Mouse (Mus musculus) cerebellum, adult 18-20 months (tissue): ENCODE data around the gene Krt6a.
"Not testable (repeated sequence)": the region's sequence is repeated elsewhere in the genome, so short reads cannot be mapped to it uniquely, and the experiment has no call there.

Source experiments
- DNase-seq, 2 experiments: peaks; one replicate each; pipeline ENCODE4 v3.0.0; 2021

Krt6a gene

GRCm38 (mm10) chr15:101694207-101694606 is at the start of gene Krt6a:
TSS of gene Krt6a (minus strand) at chr15:101694307.
- no peak for DNase-seq

GRCm38 (mm10) chr15:101742711-101743110 is 48.6 kb upstream of the Krt6a start, which contains the start of gene Krt71:
TSS of gene Krt71 (minus strand) at chr15:101743109.
- peak; percentile 61 to 67 for DNase-seq

DNA sequence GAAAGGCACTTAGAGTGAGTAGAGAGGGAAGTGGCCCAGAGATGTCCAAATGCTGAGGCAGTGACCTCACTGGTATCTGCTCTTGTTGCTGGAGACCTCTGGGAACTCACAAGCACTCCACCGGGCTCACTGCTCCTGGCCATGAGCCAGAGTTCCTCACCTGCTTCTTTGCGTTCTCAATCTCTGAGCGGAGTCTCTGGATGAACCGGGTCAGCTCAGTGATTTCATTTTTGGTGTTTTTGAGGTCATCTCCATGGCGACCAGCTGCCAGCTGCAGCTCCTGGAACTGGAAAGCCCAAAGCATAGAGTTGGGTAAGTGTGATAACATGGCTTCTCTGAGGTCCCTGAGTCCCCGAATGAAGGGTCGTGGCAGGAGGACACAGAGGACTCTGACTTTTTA is 43.7 kb upstream of the Krt6a start:
- DNase-seq: no peak

DNA sequence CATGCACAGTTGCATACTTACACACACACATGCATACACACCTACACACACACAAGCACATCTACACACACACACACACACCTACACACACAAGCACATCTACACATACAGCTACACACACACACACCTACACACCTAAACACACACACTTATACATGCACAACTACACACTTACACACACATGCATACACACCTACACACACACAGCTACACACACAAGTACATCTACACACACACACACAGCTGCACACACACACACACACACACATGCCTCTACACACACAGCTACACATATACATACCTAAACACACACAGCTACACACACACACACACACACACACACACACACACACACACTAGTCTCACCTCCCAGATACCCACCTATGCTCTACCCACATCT is 36.5 kb upstream of the Krt6a start:
- no peak for DNase-seq

DNA sequence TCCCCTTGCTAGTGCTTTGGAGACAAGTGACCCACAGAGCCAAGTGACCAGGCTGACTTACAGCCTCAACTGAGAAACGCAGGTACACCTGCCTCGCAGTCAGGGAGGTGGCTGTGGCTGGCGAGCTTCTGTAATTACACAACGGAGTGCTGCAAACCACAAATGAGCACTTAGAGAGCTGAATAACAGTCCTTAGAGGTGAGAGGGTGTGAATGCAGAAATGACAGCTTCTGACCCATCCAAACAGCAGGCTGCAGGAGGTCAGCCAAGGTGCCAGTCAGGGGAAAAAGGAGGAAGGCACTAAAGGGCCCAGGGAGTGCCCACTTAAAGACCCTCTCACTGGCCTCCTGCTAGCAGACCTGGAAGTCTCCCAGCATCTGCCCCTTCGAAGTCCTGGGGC is 30.6 kb upstream of the Krt6a start:
- no peak for DNase-seq

- no peak for DNase-seq
Observed at GRCm38 (mm10) chr15:101715831-101716230, 21.7 kb upstream of the Krt6a start.

GRCm38 (mm10) chr15:101714356-101714755 is 20.2 kb upstream of the Krt6a start:
- no peak for DNase-seq

DNA sequence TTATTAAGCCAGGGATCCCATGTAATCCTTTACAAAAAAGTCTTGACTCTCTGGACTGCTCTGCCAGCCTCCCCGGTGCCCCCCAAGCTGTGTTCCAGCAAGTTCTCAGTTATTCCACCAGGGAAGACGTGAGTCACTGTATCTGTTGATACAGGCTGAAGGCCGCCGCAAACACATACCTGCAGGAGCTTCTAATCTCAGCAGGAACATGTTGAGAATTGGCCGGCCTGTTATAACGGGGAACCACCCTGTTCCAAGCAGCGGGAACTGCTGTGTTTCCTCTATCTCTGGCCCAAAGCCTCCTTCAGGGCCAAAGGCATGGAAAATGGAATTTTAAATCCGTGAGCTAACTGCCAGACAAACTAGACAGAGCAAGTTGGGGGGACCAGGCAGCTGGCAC is 19.6 kb upstream of the Krt6a start:
- DNase-seq: no peak

DNA sequence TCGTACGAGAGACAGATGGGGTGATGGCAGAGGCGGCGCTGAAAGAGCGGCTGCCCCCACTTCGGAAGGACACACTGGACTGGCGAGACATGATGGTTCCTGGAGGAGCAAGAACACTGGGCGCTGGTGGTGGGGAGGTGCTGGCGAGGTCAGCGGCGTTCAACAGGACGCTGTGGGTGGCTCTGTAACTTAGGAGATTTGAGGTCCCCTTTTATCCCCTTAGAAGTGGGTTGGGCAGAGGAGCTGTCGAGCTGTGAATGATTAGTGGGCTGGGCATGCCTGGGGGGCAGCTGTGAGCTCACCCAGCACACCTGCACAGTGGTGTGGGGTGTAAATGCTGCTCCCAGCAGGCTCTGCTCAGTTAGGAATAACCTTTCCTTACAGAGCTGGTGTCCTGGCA is 18.6 kb upstream of the Krt6a start, which contains the start of gene Krt5:
TSS of gene Krt5 (minus strand) at position 179 of the 400 bp plus-strand sequence.
- no peak for DNase-seq

DNA sequence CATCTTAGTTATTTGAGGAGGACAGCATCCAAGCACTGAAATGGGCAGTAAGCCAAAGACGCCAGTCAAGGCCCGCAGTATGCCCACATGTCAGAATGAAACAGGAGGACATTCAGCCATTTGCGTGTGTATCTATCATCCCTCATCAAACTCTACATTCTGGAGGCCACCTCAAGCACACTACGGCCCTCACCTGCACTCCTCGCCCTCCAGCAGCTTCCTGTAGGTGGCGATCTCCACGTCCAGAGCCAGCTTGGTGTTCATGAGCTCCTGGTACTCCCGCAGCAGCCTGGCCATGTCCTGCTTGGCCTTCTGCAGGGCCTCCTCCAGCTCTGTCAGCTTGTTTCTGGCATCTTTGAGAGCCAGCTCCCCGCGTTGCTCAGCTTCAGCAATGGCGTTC is 14.6 kb upstream of the Krt6a start:
- DNase-seq: no peak

- no peak for DNase-seq
Observed at GRCm38 (mm10) chr15:101707454-101707853, 13.3 kb upstream of the Krt6a start.

DNA sequence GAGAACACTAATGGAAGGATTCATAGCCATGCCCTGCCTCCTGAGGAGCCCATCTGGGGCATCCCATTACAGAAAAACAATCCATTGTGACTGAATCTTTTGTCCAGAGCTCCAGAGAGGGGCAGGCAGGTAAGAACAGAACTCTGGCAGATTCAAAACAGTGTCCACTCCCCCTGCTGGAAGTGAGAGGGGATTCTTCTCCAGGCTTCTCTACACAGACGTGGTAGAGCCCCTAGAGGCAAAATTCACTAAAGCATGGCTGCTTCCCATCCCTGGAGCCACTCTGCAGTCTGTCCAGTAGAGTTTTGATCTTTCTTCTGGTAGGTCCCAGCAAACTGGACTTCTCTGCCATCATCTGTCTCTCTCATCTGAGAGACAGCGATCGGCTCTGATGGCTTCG is 10.0 kb upstream of the Krt6a start:
- DNase-seq: no peak

GRCm38 (mm10) chr15:101702380-101702779 is 8.3 kb upstream of the Krt6a start:
- DNase-seq: no peak

DNA sequence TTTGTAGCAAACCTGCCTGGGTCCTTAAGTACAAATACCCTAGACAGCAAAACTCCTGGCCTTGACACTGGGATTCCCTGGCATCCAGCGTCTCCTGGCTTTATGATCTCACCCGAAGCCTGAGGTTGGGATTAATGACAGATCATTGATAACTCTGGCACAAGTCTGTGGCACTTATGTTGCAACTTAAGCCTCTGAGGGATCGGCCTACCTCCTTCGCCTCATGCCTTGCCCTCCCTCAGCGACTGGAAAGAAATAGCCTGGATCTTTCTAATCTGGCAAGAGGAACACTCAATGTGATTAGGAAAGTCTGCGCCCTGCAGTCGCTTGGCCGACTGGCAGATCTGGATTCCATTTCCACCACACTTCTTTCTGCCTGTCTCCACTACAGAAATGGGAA is 5.8 kb upstream of the Krt6a start:
- no peak for DNase-seq

DNA sequence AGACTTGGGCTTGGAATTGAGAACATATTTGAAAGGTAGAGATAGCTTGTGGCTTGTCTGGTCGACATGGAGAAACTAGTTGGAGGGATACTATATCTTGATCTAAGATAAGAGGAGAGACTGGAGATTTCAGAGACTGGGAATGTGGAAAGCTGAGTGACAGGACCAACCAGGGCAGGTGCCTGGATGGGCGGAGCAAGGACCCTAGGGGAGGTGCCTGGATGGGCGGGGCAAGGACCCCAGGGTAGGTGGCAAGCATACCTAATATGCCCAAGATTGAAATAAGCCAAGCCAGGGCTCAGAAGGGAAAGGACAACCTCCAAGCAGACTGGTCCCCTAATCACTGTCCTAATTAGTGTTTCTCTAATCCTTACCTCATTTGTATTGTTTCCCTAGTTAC is 5.1 kb upstream of the Krt6a start:
- no peak for DNase-seq

- DNase-seq: no peak
Observed at GRCm38 (mm10) chr15:101697326-101698188, 3.5 kb upstream of the Krt6a start.

DNA sequence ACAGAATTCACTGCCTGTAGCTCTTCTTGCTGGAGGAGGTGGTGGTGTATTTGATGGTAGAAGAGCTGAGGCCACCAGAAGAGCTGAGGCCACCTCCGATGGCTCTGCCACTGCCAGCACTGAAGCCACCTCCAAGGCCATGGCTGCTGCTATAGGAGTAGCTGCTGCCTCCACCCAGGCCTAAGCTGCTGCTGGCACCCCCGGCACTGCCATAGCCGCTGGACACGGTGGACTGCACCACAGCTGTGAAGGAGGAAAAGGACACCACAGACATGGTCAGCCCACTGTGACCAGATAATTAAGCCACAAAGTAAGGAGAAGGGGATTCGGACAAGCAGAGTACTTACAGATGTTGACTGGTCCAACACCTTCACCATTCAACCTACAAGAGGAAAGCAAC is 3.6 kb downstream of the Krt6a start:
- DNase-seq: not testable (repeated sequence)

DNA sequence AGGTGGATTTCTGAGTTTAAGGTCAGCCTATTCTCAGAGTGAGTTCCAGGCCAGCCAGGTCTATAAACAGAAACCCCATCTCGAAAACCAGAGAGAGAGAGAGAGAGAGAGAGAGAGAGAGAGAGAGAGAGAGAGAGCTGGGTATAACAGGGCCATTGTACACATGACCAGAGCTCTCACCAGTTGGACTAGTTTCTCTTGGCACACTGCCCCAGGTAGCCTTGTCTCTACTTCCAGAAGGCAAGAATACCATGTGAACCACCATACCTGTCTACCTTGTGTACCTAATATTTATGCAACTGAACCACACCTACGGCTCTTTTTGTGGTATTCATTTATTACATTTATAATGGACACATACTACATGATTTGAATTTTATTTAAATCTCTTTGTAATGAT is 5.9 kb downstream of the Krt6a start:
- no peak for DNase-seq

GRCm38 (mm10) chr15:101680187-101680586 is 13.9 kb downstream of the Krt6a start, which contains the start of gene Krt6b:
TSS of gene Krt6b (minus strand) at chr15:101680287.
- DNase-seq: no peak

DNA sequence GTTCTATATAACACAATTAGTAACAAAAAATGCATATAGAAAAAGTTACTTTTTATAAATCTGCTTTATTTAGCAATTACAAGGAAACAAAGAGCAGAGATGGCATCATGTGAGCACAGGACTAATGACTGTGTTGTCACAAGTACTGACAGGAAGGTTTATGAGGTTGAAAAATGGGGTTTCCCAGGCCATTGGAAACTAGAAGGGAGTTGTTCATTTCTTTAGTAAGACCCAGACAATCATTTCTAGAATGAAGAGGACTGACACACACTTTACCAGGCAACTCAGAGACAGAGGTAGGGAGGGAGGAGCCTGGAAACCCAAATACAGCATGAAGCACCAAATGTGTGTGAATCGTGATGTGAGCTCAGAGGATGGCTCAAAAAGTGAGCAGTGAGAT is 18.1 kb downstream of the Krt6a start:
- DNase-seq: no peak

DNA sequence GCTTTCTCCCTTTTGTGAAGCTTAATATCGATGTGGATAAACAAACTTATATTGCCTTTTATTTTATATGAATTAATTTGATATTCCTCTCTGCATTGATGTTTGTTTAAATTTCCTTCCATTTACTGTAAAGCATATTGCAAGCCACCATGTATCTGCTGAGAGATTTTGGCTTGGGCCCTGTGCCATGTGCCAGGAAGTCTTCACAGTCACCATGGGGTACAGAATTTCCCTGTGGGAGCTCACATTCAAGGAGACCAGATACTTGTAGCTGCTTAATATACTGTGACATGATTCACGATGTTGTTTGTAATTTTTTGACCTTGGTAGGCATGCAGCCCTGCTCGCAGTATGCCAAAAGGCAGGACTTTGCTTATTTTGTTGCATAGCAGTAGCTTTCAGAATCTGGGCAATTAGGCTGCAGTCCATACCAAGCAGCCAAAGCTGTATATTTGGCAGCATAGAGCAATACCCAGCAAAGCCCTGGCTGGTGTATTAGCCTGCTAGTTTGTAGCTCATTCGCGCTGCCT is 41.3 kb downstream of the Krt6a start:
- peak in 1 of 2 experiments; percentile 9 for DNase-seq

GRCm38 (mm10) chr15:101647280-101647679 is 46.8 kb downstream of the Krt6a start, which contains the start of gene Gm5478:
TSS of gene Gm5478 (minus strand) at chr15:101647380.
- no peak for DNase-seq
